Mouse (Mus musculus): Measurements from ENCODE around the gene Nsa2. TPM values are rescaled to one million over a fixed set of nuclear protein-coding genes. Genes with fewer than 3 reads are reported as not detected.
"Not testable (repeated sequence)": the region's sequence is repeated elsewhere in the genome, so short reads cannot be mapped to it uniquely, and the experiment has no call there.

The Nsa2 gene
- 10 to 100 TPM; 53.7 to 55.4 TPM for total RNA-seq (2021)

DNA sequence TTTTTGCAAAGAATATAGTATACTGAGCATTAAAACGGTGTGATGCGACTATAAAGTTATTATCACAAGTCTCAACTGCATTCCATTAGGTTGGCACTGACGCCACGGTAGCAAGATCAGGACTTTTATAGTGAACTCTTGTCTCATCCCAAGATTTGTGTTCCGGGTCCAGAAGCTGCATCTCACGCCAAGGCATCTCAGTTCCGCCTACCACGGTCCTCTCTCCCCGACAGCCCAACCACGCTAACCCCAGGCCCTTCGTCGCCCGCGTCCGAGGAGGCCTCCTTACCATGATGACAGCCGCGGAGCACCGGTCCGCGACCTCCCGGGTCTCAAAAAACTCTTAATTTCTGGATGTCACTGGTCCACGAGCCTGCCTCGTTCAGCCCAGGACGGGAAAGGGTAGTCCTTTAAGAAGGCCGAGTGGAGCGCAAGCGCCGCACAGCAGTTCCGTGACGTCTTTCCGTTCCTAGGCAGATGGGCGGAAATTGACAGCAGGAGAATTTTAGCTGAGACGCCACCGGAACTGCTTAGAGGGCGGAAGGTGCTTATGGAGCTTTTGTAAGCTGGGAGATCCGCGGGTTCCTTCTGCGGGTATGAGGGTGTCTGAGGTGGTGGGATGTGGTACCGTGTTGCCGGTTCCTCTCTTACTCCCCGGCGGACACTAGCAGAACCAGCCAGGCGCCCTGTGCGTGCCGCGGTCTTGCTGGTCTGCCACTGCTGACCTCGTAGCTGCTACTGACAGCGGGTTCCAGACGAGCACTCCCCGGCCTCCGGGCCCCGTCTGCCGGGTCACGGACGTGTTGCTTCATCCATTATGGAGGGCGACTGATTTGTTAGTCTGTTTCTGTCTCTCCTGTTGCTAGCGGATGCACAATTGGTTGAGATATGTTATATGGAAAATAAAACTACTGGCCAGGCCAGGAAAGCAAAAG, at the start of gene Nsa2, which contains the start of gene Gfm2:
Gene Nsa2, minus strand, starts transcription at position 472 of the 935 bp plus-strand sequence.
Gene Gfm2, plus strand, starts transcription at position 472 of the 935 bp plus-strand sequence.
- intact Hi-C loops (cut with DNase I): no loop called here
- DNase-seq (ENCODE audit: extremely low spot score in 1 of 2, low spot score in 2 of 2): peak; percentile 90 to 93

DNA sequence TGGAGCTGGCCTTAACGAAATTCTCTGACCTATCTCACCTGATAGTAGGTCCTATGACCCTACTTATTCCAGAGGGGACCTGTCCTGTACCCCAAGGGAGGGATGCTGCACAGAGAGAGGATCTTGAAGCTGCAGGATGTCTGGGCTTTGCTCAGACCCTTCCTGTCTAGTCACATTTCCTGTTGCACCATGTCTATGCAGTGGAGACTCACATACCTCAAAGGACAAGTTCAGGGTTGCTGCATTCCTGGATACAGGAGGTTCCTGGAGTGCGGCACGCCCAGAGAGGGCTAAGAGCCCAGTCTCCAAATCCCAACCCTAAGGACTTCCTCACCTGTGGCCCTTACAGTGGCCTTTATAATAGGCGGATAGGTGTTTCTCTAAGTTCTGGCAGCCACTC, 48.6 kb upstream of the Nsa2 start:
- intact Hi-C loops (cut with DNase I): no loop called here
- no peak for DNase-seq (ENCODE audit: extremely low spot score in 1 of 2, low spot score in 2 of 2)

DNA sequence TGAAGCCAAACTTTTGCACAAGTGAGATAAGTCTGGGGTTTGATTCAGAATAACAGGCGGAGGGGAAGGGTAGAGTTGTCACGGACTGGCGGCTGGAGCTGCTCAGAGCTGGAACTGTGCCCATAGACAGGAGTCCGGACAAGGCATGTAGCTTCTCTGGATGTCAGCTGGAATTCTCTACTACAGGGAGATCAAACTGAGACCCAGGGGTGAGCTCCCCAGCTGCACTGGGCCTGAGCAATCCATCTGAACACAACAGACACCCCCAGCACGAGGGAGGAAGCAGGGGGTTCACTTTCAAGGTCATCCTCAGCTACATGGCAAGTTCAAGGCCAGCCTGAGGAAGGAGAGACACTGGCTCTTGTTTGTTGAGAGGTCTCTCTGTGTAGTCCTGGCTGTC, 46.9 kb upstream of the Nsa2 start:
- intact Hi-C loops (cut with DNase I): no loop called here
- DNase-seq (ENCODE audit: extremely low spot score in 1 of 2, low spot score in 2 of 2): no peak

DNA sequence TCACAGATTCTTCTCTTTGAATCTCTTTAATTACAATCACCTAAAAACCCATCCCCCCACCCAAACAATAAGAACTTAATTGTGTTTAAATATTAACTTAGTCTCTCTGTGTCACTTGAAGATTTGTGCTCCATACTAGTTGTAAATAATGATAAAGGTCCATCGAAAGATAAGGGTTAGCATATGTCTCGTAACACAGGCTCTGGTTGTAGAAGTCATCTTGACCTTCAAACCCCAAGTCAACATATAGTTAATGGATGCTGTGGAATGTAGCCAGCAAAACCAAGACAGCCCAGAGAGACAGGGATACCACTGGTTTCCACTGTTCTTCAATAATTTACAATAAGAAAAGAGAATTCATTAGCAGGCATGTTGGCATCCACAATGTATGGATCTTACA, 46.4 kb upstream of the Nsa2 start:
- intact Hi-C loops (cut with DNase I): no loop called here
- no peak for DNase-seq (ENCODE audit: extremely low spot score in 1 of 2, low spot score in 2 of 2)

DNA sequence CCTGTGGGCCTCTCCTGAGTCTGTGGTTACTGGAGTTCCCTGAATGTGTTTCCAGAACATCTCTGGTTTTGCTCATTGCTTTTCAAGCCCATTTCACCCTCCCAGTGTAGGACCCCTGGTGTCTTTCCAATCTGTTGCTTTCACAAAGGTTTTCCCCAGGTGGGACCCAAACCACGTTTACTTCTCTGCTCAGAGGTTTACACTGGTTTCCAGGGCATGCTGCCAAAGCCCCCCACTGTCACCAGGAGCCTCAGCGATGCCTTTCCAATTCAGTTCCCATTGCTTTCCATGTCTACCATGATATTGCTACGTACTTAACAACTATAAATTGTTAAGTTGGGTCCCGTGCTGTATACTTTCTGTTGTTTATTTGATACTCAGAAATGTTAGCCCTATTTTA, 45.1 kb upstream of the Nsa2 start:
- no peak for DNase-seq (ENCODE audit: extremely low spot score in 1 of 2, low spot score in 2 of 2)
- intact Hi-C loops (cut with DNase I): no loop called here

DNA sequence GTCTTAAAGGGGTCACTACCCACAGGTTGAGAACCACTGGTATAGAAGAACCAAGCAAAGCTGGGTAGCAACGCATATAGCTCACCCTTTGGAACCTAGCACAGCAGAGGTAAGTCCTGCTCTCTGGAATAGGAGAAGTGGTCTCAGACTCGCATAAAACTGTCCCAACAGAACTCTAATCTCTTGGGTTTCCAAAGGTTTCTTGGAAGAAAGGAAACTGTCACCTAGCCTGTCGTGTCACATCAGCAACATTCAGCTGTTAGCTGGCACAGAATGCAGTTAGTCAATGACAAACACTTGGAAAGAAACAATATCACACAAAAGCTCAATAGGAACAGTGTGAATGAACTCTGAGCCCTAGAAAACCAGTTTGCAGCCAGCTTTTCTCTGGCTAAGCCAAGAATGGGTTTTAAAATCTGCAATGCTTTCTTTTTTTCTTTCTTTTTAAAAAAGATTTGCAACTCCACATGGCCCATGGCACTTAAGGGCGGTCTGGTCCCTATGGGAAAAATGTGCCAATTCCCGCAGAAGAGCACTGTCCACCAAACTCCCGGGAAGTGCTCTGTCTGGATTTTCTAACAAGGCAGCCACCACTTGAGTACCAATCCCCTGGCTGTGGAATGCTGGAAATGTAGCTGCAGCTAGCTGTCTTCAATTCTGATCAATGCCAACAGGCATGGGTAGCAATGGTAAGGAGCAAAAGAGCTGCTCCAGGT, 42.5 kb upstream of the Nsa2 start:
- intact Hi-C loops (cut with DNase I): no loop called here
- DNase-seq (ENCODE audit: extremely low spot score in 1 of 2, low spot score in 2 of 2): no peak

DNA sequence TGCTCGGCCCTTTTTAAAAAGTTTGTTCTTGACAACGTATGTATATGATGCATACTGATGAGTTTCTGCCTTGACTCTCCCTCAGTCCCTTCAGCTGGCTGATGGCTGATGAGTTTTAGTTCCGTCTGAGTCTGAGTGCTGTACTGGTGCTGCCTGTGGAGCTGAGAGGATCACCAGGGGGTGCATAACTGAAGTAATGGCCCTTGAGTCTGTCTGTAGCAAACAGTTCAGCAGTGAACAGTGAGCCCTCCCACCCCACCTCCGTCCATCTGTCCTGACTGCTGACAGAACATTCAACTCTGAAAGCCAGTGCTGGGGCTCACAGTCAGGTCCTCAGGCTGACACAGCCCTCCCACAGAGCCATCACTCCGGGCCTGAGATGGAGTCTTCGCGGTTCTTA, 41.2 kb upstream of the Nsa2 start:
- DNase-seq (ENCODE audit: extremely low spot score in 1 of 2, low spot score in 2 of 2): no peak
- intact Hi-C loops (cut with DNase I): no loop called here

DNA sequence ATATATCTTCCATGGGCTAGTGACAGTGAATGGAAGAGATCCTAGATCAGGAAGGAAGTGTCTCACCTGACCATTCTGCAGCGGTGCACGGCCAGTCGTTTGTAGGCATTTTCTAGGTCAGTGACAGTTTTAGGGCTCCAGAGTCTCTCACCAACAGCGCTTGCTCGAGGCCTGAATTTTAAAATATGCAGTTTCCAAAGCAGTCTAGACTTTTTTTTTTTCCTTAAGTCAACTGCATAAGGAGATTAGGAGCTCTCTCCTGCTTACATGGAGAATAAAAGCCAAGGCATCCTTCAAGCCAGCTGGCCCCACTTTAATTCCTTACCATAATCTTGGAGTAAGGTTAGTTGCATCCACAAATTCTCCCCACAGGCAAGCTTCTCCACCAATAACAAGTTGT, 39.0 kb upstream of the Nsa2 start:
- DNase-seq (ENCODE audit: extremely low spot score in 1 of 2, low spot score in 2 of 2): no peak
- intact Hi-C loops (cut with DNase I): no loop called here

DNA sequence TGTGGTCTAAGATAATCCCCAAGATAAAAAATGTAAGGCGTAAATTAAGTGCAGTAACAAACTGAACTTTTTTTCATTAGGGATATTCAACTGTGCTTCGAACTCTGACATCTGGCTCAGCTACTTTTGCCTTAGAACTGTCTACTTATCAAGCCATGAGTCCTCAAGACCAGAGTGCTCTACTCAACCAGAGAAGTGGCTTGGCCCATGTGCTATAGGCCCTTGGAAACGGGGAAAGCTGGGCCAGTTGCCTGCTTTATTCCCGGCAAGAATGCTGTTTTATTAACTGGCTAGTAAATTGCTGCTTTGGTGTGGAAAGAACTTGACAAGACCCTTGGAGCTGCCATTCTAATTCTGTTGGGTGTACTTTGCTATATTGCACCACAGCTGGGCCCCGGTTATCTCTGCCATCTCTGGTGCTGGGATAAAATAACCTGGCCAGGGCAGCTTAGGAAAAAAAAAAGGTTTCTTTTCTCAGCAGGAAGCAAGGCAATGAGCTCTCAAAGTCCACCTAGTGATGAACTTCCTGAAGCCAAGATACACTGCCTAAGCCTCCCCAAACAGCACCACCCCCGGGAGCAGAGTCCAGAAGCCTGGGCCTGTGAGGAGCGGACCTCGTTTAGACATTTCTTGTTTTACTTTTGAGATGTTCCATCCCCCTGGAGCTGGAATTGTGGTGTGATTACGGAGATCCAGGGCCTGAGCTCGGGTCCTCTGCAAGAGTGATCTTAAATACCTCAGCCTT, 38.0 kb upstream of the Nsa2 start:
- intact Hi-C loops (cut with DNase I): no loop called here
- DNase-seq (ENCODE audit: extremely low spot score in 1 of 2, low spot score in 2 of 2): no peak

DNA sequence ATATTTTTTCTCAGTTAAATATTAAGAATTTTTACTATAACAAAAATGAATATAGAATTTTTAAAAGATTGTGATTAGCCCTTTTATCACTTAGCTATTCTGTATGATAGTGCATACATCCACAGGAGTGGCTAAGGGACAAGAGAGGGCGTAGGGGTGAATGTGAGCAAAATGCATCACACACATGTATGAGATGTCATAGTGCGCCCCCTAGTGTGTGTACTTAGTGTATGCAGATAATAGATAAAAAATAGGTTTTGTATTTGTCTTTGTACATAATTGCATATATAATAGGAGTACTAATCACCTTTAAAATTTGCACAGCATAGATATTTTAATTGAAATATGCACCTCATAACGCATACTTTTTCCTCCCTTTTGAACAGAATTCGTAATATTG, 8.1 kb upstream of the Nsa2 start:
- intact Hi-C loops (cut with DNase I): no loop called here
- peak in 1 of 2 experiments; percentile 32 for DNase-seq (ENCODE audit: extremely low spot score in 1 of 2, low spot score in 2 of 2)

DNA sequence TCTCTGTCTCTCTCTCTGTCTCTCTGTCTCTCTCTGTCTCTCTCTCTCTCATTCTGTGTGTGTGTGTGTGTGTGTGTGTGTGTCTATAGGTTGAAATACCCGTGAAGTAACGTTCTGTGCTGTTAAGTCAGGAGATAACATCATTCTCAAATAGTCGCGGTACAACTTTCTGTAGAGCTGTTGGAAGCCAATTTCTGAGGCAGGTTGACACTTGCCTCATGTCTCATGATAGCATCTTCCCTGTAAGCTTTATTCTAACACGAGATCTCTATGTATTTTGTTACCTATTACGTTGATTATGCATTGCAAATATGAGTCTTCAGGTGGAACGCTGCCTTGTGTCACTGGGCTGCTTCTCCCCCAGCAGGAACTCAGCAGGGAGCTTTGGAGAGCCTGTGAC, 4.6 kb upstream of the Nsa2 start:
- intact Hi-C loops (cut with DNase I): no loop called here
- no peak for DNase-seq (ENCODE audit: extremely low spot score in 1 of 2, low spot score in 2 of 2)

DNA sequence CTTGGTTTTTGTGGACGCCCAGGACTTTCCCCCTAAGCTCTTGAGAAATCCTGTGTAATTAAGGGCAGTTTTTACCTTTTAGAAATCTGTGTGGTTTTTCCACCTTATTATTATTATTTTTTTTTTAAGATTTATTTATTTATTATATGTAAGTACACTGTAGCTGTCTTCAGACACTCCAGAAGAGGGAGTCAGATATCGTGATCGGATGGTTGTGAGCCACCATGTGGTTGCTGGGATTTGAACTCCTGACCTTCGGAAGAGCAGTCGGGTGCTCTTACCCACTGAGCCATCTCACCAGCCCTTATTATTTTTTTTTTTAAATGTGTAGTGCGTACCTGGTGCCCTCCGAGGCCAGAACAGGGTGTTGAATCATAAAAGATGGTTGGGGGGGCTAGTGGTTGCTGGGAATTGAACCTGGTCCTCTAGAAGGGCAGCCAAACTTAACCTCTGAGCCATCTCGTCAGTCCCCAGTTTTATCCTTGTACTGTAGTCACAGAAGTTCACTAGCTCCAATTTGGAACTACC, 731 bp upstream of the Nsa2 start:
- not testable (repeated sequence) for DNase-seq (ENCODE audit: extremely low spot score in 1 of 2, low spot score in 2 of 2)

DNA sequence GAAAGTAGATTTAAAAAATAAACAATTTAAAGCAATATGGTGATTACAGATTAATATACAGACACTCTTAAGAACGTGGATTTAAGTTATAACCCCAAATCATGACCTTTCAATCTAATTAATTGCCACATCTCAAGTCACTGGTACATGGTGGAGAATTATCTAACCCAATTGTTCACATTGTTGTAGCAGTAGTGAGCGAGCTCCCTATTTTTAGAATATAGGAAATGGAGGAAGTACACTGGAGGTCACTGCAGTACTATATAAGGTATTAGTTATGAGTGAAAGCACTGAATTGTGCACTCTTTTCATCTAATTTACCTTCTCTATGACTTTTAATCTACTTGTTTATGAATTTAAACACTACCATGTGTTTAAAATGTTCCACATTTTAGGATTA, 7.3 kb downstream of the Nsa2 start:
- DNase-seq (ENCODE audit: extremely low spot score in 1 of 2, low spot score in 2 of 2); intact Hi-C loops (cut with DNase I): not testable (repeated sequence)

More for the DNA sequence above, 731 bp upstream of the Nsa2 start:
- intact Hi-C loops (cut with DNase I): not testable (repeated sequence)

DNA sequence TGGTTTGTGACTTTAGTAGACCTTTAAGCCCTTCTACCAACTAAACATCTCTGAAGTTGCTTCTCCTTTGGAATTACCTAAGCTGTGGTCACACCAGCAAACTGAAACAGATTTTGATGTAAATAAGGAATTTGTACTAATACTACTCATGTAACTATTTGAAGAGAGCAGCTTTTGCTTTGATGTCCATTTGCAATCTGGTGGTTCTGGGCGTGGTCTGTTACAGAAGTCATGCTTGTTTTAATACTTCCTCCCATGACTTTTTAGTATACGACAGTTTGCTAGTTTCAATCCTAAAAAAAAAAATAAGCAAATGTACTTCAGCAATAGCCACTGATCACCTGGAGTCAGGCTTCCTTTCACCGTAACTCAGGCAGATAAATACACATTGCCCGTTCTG, 8.1 kb downstream of the Nsa2 start:
- DNase-seq (ENCODE audit: extremely low spot score in 1 of 2, low spot score in 2 of 2); intact Hi-C loops (cut with DNase I): not testable (repeated sequence)

DNA sequence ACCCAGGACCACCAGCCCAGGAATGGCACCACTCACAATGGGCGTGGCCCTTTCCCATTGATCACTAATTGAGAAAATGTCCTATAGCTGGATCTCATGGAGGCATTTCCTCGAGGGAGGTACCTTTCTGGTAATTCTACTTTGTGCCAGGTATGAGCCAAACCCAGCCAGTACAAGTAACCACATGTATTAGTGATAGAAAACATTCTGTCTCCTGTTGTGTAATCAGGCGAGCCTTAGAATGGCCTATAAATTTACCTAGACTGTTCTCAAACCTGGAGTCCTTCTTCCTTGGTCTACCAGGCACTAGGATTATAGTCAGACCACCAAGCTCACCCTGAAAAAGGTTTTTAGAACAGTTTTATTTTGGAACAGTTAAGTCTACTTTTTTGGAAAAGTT, 16.4 kb downstream of the Nsa2 start:
- no peak for DNase-seq (ENCODE audit: extremely low spot score in 1 of 2, low spot score in 2 of 2)
- intact Hi-C loops (cut with DNase I): loop anchor here (5.0 kb wide), 1 partner anchor 36 kb away; no protein-coding TSS in a partner anchor

DNA sequence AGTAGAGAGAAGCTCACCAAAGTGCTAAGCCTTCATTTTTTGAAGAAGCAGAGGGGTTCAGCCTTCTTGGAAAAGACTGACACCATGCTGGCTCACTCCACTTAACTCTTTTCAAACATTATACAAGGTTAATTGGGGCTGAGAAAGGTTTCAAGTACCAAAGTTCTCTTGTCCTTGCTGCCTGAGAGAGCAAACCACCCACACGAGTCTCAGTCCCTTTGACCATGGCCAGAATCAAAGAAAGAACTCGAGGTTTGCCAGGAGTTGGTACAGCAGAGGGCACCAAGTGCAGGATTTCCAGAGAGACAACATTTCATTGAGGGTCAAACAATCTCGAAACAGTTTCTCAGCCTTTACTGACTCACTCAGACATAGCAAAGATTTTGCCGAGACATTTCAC, 28.7 kb downstream of the Nsa2 start:
- intact Hi-C loops (cut with DNase I): no loop called here
- no peak for DNase-seq (ENCODE audit: extremely low spot score in 1 of 2, low spot score in 2 of 2)

DNA sequence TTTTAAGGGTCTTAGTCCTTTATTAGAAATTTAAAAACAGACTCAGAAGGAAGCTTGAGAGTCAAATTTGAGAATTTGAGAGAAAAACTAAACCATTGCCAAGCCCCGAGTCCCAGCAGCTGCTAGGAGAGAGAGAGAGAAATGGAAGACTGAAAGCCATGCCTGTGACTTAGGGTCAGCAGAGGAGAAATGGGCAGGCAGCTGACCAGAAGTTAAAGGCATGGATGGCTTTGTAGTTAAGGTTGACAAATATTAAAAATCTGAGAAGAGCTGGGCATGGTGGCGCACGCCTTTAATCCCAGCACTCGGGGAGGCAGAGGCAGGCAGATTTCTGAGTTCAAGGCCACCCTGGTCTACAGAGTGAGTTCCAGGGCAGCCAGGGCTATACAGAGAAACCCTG, 30.0 kb downstream of the Nsa2 start:
- DNase-seq (ENCODE audit: extremely low spot score in 1 of 2, low spot score in 2 of 2); intact Hi-C loops (cut with DNase I): not testable (repeated sequence)

DNA sequence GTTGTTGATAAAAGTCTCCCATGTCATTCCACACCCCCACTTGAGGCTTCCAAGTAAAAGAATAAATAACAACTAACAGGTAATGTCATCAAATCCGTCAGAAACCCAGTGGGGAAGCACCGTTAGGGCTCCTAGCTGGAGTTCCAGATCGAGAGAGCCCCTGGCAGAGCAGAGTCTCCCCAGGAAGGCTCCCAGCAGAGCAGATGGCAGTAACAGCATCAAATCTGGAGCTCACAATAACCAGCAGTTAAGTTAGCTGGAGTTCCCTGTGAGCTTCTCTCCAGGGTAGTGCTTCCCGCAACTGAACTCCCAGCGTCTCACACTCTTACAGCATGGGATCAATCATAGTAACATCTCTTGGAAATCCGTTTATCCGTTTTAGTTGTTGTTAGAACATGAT, 32.7 kb downstream of the Nsa2 start:
- DNase-seq (ENCODE audit: extremely low spot score in 1 of 2, low spot score in 2 of 2): no peak

More for the DNA sequence above, 32.7 kb downstream of the Nsa2 start:
- intact Hi-C loops (cut with DNase I): no loop called here

Measured in left cerebral cortex, postnatal 10 days (tissue).